In genomic region chr4:149665016-149665691, GRCm38 (mm10) we compare ENCODE assay signal across 19 mouse cellular contexts. TPM values are rescaled to one million over a fixed set of nuclear protein-coding genes. Genes with fewer than 3 reads are reported as not detected.
DNase-seq lines count a peak whose midpoint lies in the region; ATAC-seq and TF ChIP-seq lines count a peak whose summit lies in the region.
"Had no signal": no experiment of that assay in that cellular context is flagged by ENCODE, and none has a peak within 500 bp of the region (broad histone marks: within the 10 kb centered on the region; RNA-seq: fewer than 3 reads in every experiment).

No protein-coding gene starts in this region.

- H3K36me3 ChIP-seq in megakaryocyte, embryonic 14.5 days (replicated peaks; ENCODE audit: low read length) = peaks cover 54% of the 10 kb centered on the region
- H3K36me3 ChIP-seq in hindbrain, embryonic 13.5 days = peaks cover 38% of the 10 kb centered on the region
- H3K36me3 ChIP-seq: heart, embryonic 12.5 days; limb, embryonic 12.5 days; midbrain, embryonic 10.5 days had no signal

- H3K4me3 ChIP-seq in bone marrow, adult 2 months (replicated peaks; ENCODE audit: control insufficient read depth, low read depth, low read length) = no peak overlapping the region
- H3K4me3 ChIP-seq in megakaryocyte, embryonic 14.5 days (replicated peaks) = peak overlapping the region; percentile 35
- no peak overlapping the region for H3K4me3 ChIP-seq in hindbrain, embryonic 13.5 days
- H3K4me3 ChIP-seq: forebrain, embryonic 13.5 days; heart, embryonic 12.5 days; layer of hippocampus, adult 2 months; left cerebral cortex, adult 2 months; limb, embryonic 12.5 days; midbrain, embryonic 10.5 days had no signal

- H3K4me2 ChIP-seq in hindbrain, embryonic 13.5 days = no peak overlapping the region
- H3K4me2 ChIP-seq: forebrain, embryonic 13.5 days; heart, embryonic 12.5 days; limb, embryonic 12.5 days had no signal

- H3K27ac ChIP-seq in bone marrow, adult 2 months (ENCODE audit: control insufficient read depth, insufficient read depth, low read depth, low read length, poor library complexity) = peak overlapping the region; percentile 53
- H3K27ac ChIP-seq in hindbrain, embryonic 13.5 days = no peak overlapping the region
- H3K27ac ChIP-seq: forebrain, embryonic 13.5 days; kidney, postnatal 0 days; layer of hippocampus, adult 2 months; left cerebral cortex, adult 2 months; limb, embryonic 12.5 days; midbrain, embryonic 10.5 days had no signal

- TF ChIP-seq POLR2A in bone marrow, adult 2 months (IDR thresholded peaks at IDR 0.05; ENCODE audit: borderline replicate concordance, control insufficient read depth, low read depth, low read length) = no peak

- no peak for ATAC-seq in hindbrain, embryonic 13.5 days (ENCODE audit: low FRiP score)
- ATAC-seq: forebrain, embryonic 13.5 days; intestine, embryonic 16.5 days had no signal

- no peak for TF ChIP-seq CTCF in bone marrow, adult 2 months (IDR thresholded peaks at IDR 0.05; ENCODE audit: control insufficient read depth, insufficient read depth, low read length)

- peak; percentile 46 for DNase-seq in thymus, postnatal 25 days
- DNase-seq in thymus, postnatal 4 days = no peak
- DNase-seq in urinary bladder, postnatal 25 days (ENCODE audit: low spot score) = no peak
- no peak for DNase-seq in MN1 (ENCODE audit: low spot score)
- DNase-seq: adrenal gland, adult 2 months; cerebellum, adult 8-10 months; lung, adult 18-20 months; right cerebral cortex, postnatal 25 days had no signal

- no peaks in the 10 kb centered on the region for H3K9me3 ChIP-seq in megakaryocyte, embryonic 14.5 days
- no peaks in the 10 kb centered on the region for H3K9me3 ChIP-seq in hindbrain, embryonic 13.5 days
- H3K9me3 ChIP-seq: forebrain, embryonic 13.5 days; heart, embryonic 12.5 days; limb, embryonic 12.5 days; midbrain, embryonic 10.5 days had no signal

- WGBS in bone marrow, adult 2 months = 7% methylated on average over 6 of the region's 6 CpGs
- WGBS in hindbrain, embryonic 13.5 days = 77% methylated on average over 6 of the region's 6 CpGs

- no peak overlapping the region for H3K9ac ChIP-seq in hindbrain, embryonic 13.5 days
- H3K9ac ChIP-seq: forebrain, embryonic 13.5 days; heart, embryonic 12.5 days; limb, embryonic 12.5 days had no signal

- no peaks in the 10 kb centered on the region for H3K27me3 ChIP-seq in megakaryocyte, embryonic 14.5 days (replicated peaks)
- H3K27me3 ChIP-seq in hindbrain, embryonic 13.5 days = no peaks in the 10 kb centered on the region
- H3K27me3 ChIP-seq: forebrain, embryonic 13.5 days; heart, embryonic 12.5 days; limb, embryonic 12.5 days had no signal

- peaks cover 9% of the 10 kb centered on the region for H3K4me1 ChIP-seq in bone marrow, adult 2 months (ENCODE audit: control insufficient read depth, insufficient read depth, low read length)
- peaks cover 95% of the 10 kb centered on the region for H3K4me1 ChIP-seq in megakaryocyte, embryonic 14.5 days
- no peaks in the 10 kb centered on the region for H3K4me1 ChIP-seq in hindbrain, embryonic 13.5 days (replicated peaks)
- H3K4me1 ChIP-seq: forebrain, embryonic 13.5 days; midbrain, embryonic 10.5 days had no signal

RNA-seq across cellular contexts. Expression of gene Pik3cd, which starts 37.2 kb away (rescaled TPM):
- 41.8 and 88.3 TPM in 2 replicates for polyA plus RNA-seq in bone marrow, adult 2 months (2011; ENCODE audit: insufficient read depth, insufficient read length, low replicate concordance, missing spikeins)
- polyA plus RNA-seq in megakaryocyte, embryonic 14.5 days (2012; ENCODE audit: insufficient read depth, low replicate concordance) = 40.4 and 46.2 TPM in 2 replicates
- 17.1 and 18.1 TPM in 2 replicates for polyA plus RNA-seq in hindbrain, embryonic 13.5 days (2015; fragmentation: Nextera tagmentation; extraction: Ambion mirVana)
